Mouse (Mus musculus) A20 (cell line): ENCODE measurements around the gene Tmem136.
"Not testable (repeated sequence)": the region's sequence is repeated elsewhere in the genome, so short reads cannot be mapped to it uniquely, and the experiment has no call there.

Experiments used
- DNase-seq: peaks from one replicate; pipeline ENCODE4 v3.0.0-alpha.2; 2011; ENCODE audit warnings: low read depth, low spot score

Gene Tmem136

DNA sequence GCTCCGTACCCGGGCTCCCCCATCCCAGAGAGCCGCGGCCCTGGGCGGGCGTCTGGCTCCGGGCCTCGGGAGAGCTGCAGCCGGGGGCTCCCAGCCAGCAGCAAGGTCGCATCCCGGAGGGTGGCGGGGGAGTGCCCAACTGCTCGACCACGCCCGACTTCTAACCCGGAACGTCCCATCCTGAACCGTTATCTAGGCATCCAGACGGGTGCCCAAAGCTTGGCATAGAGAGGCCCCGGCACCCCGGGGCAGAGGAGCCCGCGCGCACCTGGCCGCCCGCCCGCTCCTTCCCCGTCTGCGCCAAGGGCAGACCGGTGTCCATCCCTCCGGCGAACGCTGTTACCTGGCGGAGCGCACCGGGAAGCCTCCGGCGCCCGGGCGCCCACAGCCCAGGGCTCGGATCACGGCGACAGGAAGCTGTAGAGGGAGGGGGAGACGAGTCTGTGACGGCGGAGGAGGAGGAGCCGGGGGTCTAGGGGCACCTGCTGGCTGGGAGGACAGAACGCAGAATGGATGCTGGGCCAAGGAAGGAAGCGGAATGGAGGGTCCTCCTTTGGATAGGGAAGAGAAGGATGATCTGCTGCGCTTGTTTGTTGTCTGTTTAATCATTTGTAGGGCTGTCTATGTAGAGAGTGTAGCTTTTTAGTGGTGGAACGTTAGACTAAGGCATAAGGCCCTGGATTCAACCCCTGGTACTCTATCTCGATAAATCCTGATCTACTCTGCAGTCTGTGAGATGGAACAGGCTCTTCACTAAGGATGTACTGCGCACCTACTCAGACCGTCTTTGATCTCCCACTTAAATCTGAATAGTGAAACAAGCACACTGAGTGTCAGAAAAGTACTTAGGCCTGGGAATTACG is at the start of gene Tmem136:
Gene Tmem136, minus strand, starts transcription at position 437 of the 863 bp plus-strand sequence.
- DNase-seq: no peak

- DNase-seq: no peak
Observed at GRCm38 (mm10) chr9:43155960-43156359, 39.6 kb upstream of the Tmem136 start.

- DNase-seq: no peak
Observed at GRCm38 (mm10) chr9:43151779-43152178, 35.4 kb upstream of the Tmem136 start.

GRCm38 (mm10) chr9:43150957-43151356 is 34.6 kb upstream of the Tmem136 start:
- DNase-seq: no peak

DNA sequence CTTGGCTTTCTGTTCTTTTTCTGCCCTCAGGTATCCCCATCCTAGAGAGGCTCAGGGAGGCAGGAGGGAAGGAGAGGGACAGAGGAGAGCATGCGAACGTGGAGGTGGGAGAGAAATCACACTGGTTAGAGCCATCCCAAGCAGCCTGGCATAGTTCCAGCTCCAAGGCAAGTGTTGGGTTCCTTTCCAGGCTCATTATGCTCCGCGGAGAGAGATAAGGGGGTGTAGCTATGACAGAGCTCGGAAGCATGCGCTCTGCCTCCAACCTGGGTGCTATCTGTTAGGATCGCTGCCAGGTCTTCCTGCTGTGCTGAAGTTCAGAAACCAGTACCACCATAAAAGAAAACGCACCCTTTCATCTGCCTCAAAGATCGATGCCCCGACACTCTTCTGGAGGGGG is 33.7 kb upstream of the Tmem136 start:
- DNase-seq: no peak

GRCm38 (mm10) chr9:43149498-43149897 is 33.1 kb upstream of the Tmem136 start:
- no peak for DNase-seq

GRCm38 (mm10) chr9:43145196-43145595 is 28.8 kb upstream of the Tmem136 start:
- DNase-seq: no peak

DNA sequence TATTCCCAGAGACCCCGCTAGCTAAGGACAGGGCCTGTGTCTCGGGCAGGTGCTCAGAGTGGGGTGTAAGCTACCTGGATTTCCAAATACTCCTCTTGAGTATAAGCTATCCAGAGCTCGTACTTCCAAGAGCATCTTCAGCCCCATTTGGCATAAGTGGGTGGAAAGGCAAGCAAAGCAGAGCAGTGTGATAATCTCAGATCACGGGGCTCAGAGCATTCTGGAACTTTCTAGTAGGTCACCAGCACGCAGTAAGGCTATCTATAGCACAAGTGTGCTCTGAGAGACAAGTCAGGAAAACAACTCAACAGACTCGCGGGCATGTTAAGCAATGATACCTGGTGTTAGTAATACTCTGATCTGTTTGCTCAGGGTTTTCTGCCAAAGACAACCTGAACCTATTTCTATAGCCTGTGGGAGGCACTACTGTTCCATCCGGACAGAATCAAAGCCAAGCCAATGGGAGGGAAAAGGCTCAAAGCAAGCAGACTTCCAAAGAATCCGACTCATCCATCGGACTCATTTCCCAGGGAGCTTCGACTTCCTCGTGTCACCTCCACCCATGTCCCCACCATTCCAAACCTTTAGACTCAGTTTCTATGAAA is 27.9 kb upstream of the Tmem136 start:
- no peak for DNase-seq

GRCm38 (mm10) chr9:43141839-43142238 is 25.5 kb upstream of the Tmem136 start:
- peak; percentile 60 for DNase-seq

DNA sequence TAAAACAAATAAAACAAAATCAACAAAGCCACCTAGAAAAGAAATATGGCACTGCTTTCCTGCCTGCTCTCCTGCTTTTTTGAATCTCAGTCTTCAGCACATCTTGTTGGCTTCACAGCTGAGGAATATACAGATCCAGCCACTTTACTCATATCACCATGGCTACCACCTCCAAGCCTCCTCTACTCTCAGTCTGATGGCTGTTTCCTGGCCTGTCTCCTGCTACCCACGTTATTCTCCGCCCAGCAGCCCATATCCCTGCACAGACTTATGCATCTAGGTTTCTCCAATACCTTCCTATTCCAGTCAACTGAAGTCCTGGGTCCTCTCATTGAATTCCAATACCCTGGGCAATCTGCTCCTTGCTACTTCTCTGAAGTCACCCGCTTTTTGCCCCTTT is 17.2 kb upstream of the Tmem136 start:
- no peak for DNase-seq

GRCm38 (mm10) chr9:43132380-43132779 is 16.0 kb upstream of the Tmem136 start:
- no peak for DNase-seq

GRCm38 (mm10) chr9:43131940-43132339 is 15.6 kb upstream of the Tmem136 start:
- no peak for DNase-seq

- DNase-seq: peak; percentile 19
Observed at GRCm38 (mm10) chr9:43130684-43131083, 14.3 kb upstream of the Tmem136 start.

DNA sequence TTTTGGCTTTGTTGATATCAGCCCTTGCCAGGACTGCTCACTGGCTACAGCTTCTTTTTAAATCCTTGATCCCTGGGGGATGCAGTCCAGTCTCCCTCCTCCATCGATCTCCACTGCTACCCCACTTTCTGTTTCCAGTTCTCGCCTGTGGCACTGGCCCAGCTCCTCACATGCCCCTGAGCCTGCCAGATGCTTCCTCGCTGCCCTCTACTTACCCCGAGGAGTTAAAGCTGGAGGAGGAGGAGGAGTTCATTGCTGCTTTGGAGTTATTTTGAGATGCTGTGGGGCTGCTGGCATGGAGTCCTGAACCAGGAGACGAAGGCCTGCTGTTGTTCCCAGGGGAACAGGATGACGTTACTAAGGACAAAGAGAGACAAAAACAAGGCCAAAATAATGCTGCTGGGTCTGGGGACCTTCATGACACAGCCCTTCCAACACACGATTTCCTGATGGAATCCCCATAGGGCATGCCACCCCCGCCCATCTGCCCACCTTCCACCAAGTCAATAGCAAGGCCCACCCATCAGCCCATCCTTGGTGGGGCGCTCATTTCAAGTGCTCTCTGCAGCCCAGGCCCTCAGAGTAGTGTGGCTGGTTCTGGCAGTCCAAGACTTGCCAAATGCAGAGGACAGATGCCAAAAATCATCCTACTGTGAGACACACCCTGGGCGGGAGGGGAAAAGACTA is 10.9 kb upstream of the Tmem136 start:
- DNase-seq: no peak

DNA sequence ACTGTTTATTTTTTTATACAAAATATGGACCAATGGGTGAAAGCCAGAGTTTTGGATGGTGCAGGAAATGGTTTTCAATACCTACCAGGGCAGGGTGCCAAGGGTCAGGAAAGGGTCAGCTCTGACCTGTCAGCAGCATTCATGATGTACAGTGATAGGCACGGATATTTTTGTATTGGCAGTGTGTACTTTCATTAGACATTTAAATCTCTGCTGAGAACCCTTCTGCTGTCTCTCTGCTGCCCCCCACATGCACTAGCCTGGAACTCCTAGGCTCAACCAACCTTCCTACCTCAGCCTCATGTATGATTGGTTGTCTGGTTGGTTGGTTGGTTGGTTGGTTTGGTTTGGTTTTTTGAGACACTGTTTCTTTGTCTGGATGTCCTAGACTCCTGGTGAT is 6.0 kb upstream of the Tmem136 start:
- DNase-seq: peak; percentile 40

DNA sequence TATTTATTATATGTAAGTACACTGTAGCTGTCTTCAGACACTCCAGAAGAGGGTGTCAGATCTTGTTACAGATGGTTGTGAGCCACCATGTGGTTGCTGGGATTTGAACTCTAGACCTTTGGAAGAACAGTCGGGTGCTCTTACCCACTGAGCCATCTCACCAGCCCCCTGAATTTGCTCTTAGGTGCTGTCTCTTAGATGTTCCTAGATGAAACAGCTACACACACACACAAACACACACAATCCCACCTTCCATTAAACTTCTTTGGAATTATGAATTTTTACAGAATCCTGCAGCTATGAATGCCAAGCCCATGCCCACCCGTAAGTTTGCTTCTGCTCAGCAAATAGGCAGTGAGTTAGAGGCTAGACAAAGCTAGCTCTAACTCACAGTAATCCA is 5.6 kb upstream of the Tmem136 start:
- DNase-seq: not testable (repeated sequence)

DNA sequence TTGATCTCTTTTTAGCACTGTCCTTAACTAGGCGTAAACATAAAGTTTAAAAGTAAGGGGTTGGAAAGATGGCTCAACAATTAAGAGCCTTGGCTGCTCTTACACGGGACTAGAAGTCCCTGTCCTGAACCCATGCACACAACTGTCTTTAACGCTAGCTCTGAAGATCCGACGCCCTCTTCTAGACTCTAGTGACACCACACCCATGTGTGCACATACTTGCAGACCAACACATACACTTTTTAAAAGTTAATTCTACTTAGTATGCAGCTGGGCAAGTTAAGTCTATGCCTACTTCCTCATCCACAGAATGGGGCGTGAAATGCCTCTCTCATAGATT is 597 bp upstream of the Tmem136 start:
- no peak for DNase-seq

DNA sequence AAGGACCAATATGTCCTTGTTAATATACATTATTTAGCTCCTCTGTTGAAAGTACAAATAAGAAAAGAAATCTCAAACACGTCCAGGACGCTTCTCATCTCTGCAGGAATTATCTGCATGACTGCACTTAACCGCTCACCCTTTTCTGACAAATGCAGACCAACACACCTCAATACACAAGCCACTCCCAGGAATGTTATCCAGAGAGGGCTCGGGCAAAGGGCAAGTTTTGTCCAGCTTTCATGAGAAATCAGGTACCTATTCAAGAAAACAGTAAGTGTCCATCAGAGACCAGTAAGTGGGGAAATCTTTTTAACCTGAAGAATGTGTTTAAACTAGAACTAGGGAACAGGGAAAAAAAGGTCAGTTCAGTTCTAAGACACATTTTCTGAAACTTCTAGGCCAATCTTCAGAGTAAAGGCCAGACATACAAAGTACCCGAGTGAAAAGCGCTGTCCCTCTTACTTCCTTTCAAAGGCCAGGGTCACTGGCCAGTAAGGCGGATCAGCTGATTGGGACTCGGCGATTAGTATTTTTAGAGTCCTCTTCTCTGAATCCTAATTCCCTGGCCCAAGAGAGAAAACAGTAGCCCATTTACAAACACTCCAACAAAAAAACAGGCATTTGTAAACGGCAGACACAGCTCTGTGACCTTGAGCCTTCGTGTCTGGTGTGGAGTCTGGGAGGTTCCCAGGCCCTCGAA is 788 bp downstream of the Tmem136 start:
- DNase-seq: no peak

DNA sequence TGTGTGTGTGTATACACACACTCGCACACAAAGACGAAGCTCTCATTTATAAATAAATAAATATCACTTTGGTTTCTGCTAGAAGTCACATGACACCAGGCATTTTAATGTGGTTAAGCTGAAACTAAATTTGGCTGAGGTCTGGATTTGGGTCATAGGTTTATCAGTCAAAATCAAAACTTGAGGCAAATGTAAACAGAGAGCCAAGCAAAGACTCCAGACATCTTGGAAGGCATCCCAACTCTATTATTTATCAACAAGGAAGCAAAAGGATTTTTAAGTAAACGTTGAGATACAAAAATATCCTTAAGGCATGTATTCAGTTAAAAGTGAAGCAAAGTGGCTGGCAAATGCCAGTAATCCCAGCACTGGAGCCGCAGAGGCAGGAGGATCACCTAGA is 1.5 kb downstream of the Tmem136 start:
- DNase-seq: no peak

GRCm38 (mm10) chr9:43110286-43110980 is 5.9 kb downstream of the Tmem136 start:
- DNase-seq: no peak

DNA sequence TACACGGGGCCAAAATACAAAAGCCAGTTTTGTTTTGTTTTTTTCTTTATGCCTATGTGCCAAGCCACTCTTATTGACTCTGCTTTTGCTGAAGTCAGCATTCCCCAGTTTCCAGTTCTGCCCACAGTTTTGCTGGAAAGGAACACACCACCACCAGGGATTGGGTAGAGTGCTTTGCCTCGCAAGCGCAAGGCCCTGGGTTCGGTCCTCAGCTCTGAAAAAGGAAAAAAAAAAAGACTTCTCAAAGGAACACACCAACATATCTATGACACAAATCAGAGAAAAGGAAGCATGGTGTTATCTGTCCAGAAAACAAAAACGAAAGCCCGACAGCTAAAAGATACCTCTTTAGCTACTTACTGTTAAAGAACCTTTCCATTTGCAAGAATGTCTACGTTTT is 7.2 kb downstream of the Tmem136 start:
- DNase-seq: no peak
